Mouse (Mus musculus): ENCODE measurements around the gene Iqgap1. TPM values are rescaled to one million over a fixed set of nuclear protein-coding genes. Genes with fewer than 3 reads are reported as not detected.

Gene Iqgap1
- polyA plus RNA-seq, 1 experiment from 2014 or later, result 20.2 TPM

- no peaks in the 10 kb centered on the region for H3K27me3 ChIP-seq
- no peaks in the 10 kb centered on the region for H3K4me1 ChIP-seq (replicated peaks)
- H3K4me3 ChIP-seq, result no peak overlapping the region
- ATAC-seq (ENCODE audit: low FRiP score, low read depth), result no peak
- H3K9ac ChIP-seq, result no peak overlapping the region
- WGBS, result 82% methylated on average over 11 of the region's 11 CpGs
- H3K9me3 ChIP-seq, result no peaks in the 10 kb centered on the region
- no peaks in the 10 kb centered on the region for H3K36me3 ChIP-seq
- no peak overlapping the region for H3K27ac ChIP-seq (replicated peaks)
- no peak overlapping the region for H3K4me2 ChIP-seq
These were observed 1.7 kb downstream of the Iqgap1 start for GRCm38 (mm10) chr7:80823875-80824682.

- H3K4me3 ChIP-seq, result no peak overlapping the region
- no peaks in the 10 kb centered on the region for H3K9me3 ChIP-seq
- H3K27me3 ChIP-seq, result no peaks in the 10 kb centered on the region
- H3K4me1 ChIP-seq (replicated peaks), result no peaks in the 10 kb centered on the region
- no peaks in the 10 kb centered on the region for H3K36me3 ChIP-seq
- H3K27ac ChIP-seq (replicated peaks), result no peak overlapping the region
- H3K4me2 ChIP-seq, result no peak overlapping the region
- 87% methylated on average over 4 of the region's 4 CpGs for WGBS
- H3K9ac ChIP-seq, result no peak overlapping the region
- no peak for ATAC-seq (ENCODE audit: low FRiP score, low read depth)
These were observed 2.5 kb downstream of the Iqgap1 start for GRCm38 (mm10) chr7:80823267-80823666.

DNA sequence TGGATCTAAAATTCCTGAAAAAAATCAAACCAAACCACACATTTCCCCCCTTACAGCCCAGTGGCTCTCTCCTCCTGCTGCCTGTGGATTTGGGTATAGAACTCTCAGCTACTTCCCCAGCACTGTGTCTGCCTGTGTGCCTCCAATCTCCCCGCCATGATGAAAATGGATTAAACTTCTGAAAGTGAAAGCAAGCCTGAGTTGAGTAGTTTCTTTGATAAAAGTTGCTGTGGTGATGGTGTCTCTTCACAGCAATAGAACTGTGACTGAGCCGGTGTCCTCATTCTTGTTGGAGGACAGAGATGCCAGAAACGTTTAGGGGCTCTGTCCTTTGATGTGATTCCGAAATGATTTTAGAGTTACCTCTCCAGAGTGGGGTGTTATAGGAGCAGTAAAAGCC lies 4.9 kb downstream of the Iqgap1 start:
- Histone ChIP-seq H3K9me3 (no peaks in the 10 kb centered on the region), H3K4me1 (replicated peaks) (no peaks in the 10 kb centered on the region), H3K4me2 (no peak overlapping the region), H3K4me3 (no peak overlapping the region), H3K27me3 (no peaks in the 10 kb centered on the region), H3K27ac (replicated peaks) (no peak overlapping the region), H3K36me3 (no peaks in the 10 kb centered on the region), H3K9ac (no peak overlapping the region)
- 83% methylated on average over 4 of the region's 4 CpGs for WGBS
- ATAC-seq (ENCODE audit: low FRiP score, low read depth), result no peak

- Histone ChIP-seq H3K27me3 (no peaks in the 10 kb centered on the region), H3K4me2 (no peak overlapping the region), H3K9ac (no peak overlapping the region), H3K4me3 (no peak overlapping the region), H3K4me1 (replicated peaks) (no peaks in the 10 kb centered on the region), H3K36me3 (no peaks in the 10 kb centered on the region), H3K9me3 (no peaks in the 10 kb centered on the region), H3K27ac (replicated peaks) (no peak overlapping the region)
- ATAC-seq (ENCODE audit: low FRiP score, low read depth), result no peak
- WGBS, result 75% methylated on average over 5 of the region's 5 CpGs
These were observed 9.1 kb downstream of the Iqgap1 start for GRCm38 (mm10) chr7:80816641-80817040.

- no peak overlapping the region for H3K4me3 ChIP-seq
- no peaks in the 10 kb centered on the region for H3K27me3 ChIP-seq
- no peak for ATAC-seq (ENCODE audit: low FRiP score, low read depth)
- 91% methylated on average over 4 of the region's 4 CpGs for WGBS
- H3K36me3 ChIP-seq, result no peaks in the 10 kb centered on the region
- H3K9ac ChIP-seq, result no peak overlapping the region
- H3K4me2 ChIP-seq, result no peak overlapping the region
- no peaks in the 10 kb centered on the region for H3K9me3 ChIP-seq
- H3K4me1 ChIP-seq (replicated peaks), result no peaks in the 10 kb centered on the region
- H3K27ac ChIP-seq (replicated peaks), result no peak overlapping the region
These were observed 12.4 kb downstream of the Iqgap1 start for GRCm38 (mm10) chr7:80813397-80813796.

DNA sequence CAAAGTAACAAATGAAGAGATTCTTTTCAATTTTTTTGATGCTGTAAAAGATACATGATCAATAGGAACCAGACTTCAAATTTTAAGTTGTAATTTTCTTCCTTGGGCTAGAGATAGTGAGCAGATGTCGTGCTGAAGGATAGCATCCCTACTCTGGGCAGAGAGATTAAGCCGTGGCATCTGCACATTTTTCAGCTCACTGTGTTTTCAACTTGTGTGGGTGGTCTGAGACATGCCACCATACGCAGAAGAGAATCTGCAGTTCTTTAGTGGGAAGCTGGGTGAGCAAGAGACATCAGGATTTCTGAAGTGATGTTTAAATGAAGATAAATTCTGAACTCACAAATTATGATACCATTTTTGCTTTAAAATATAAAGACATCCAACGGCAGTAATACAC lies 19.4 kb downstream of the Iqgap1 start:
- H3K4me2 ChIP-seq, result no peak overlapping the region
- peaks cover 12% of the 10 kb centered on the region for H3K4me1 ChIP-seq (replicated peaks)
- no peak overlapping the region for H3K9ac ChIP-seq
- no peaks in the 10 kb centered on the region for H3K27me3 ChIP-seq
- no peak overlapping the region for H3K27ac ChIP-seq (replicated peaks)
- ATAC-seq (ENCODE audit: low FRiP score, low read depth), result no peak
- H3K9me3 ChIP-seq, result no peaks in the 10 kb centered on the region
- no peaks in the 10 kb centered on the region for H3K36me3 ChIP-seq
- 81% methylated on average over 4 of the region's 4 CpGs for WGBS
- H3K4me3 ChIP-seq, result no peak overlapping the region

- no peaks in the 10 kb centered on the region for H3K9me3 ChIP-seq
- peak; percentile 98 for ATAC-seq (ENCODE audit: low FRiP score, low read depth)
- peak overlapping the region; percentile 82 for H3K4me2 ChIP-seq
- H3K36me3 ChIP-seq, result peaks cover 12% of the 10 kb centered on the region
- H3K4me1 ChIP-seq (replicated peaks), result peaks cover 12% of the 10 kb centered on the region
- H3K9ac ChIP-seq, result peak overlapping the region; percentile 93
- H3K27me3 ChIP-seq, result no peaks in the 10 kb centered on the region
- peak overlapping the region; percentile 95 for H3K4me3 ChIP-seq
- peak overlapping the region; percentile 82 for H3K27ac ChIP-seq (replicated peaks)
- WGBS, result 2% methylated on average over 47 of the region's 47 CpGs
These were observed 22.5 kb downstream of the Iqgap1 start for GRCm38 (mm10) chr7:80803173-80803872.

- Histone ChIP-seq H3K27ac (replicated peaks) (peak overlapping the region; percentile 82), H3K4me2 (peak overlapping the region; percentile 82), H3K9me3 (no peaks in the 10 kb centered on the region), H3K4me1 (replicated peaks) (peaks cover 12% of the 10 kb centered on the region), H3K36me3 (peaks cover 18% of the 10 kb centered on the region), H3K4me3 (peak overlapping the region; percentile 95), H3K27me3 (no peaks in the 10 kb centered on the region), H3K9ac (peak overlapping the region; percentile 93)
- ATAC-seq (ENCODE audit: low FRiP score, low read depth), result no peak; the same call in 1 of the 2 replicates
- 1% methylated on average over 37 of the region's 37 CpGs for WGBS
These were observed 23.2 kb downstream of the Iqgap1 start for GRCm38 (mm10) chr7:80802412-80803160.

DNA sequence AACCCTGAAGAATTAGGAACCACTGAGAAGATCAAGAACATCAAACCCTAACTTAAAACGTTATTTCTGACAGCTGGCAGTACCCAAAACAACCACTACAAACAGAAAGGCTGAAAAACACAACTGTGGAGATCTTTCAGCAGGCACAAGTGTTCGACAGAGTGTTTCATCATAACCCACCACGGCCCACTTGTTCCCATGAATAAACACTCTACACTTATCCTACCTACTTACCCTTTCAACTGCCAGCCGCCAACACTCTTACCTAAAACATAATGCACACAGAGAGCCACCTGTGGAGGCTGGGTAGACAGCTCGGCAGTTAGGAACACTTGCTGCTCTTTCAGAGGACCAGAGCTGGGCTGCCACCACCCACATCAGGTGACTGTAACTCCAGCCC lies 26.5 kb downstream of the Iqgap1 start:
- 90% methylated on average over 5 of the region's 5 CpGs for WGBS
- H3K27me3 ChIP-seq, result no peaks in the 10 kb centered on the region
- H3K4me1 ChIP-seq (replicated peaks), result peaks cover 12% of the 10 kb centered on the region
- peaks cover 39% of the 10 kb centered on the region for H3K36me3 ChIP-seq
- H3K4me3 ChIP-seq, result no peak overlapping the region
- H3K27ac ChIP-seq (replicated peaks), result no peak overlapping the region
- H3K9ac ChIP-seq, result no peak overlapping the region
- no peak for ATAC-seq (ENCODE audit: low FRiP score, low read depth)
- no peak overlapping the region for H3K4me2 ChIP-seq
- H3K9me3 ChIP-seq, result no peaks in the 10 kb centered on the region

- no peaks in the 10 kb centered on the region for H3K9me3 ChIP-seq
- no peak overlapping the region for H3K4me2 ChIP-seq
- WGBS, result 89% methylated on average over 15 of the region's 15 CpGs
- H3K27me3 ChIP-seq, result no peaks in the 10 kb centered on the region
- peaks cover 6% of the 10 kb centered on the region for H3K4me1 ChIP-seq (replicated peaks)
- no peak overlapping the region for H3K4me3 ChIP-seq
- no peak for ATAC-seq (ENCODE audit: low FRiP score, low read depth)
- H3K9ac ChIP-seq, result no peak overlapping the region
- H3K36me3 ChIP-seq, result peaks cover 39% of the 10 kb centered on the region
- no peak overlapping the region for H3K27ac ChIP-seq (replicated peaks)
These were observed 28.8 kb downstream of the Iqgap1 start for GRCm38 (mm10) chr7:80796805-80797567.

GRCm38 (mm10) chr7:80796258-80796657 lies 29.5 kb downstream of the Iqgap1 start:
- Histone ChIP-seq H3K4me2 (no peak overlapping the region), H3K4me3 (no peak overlapping the region), H3K9me3 (no peaks in the 10 kb centered on the region), H3K9ac (no peak overlapping the region), H3K4me1 (replicated peaks) (no peaks in the 10 kb centered on the region), H3K27ac (replicated peaks) (no peak overlapping the region), H3K36me3 (peaks cover 39% of the 10 kb centered on the region), H3K27me3 (no peaks in the 10 kb centered on the region)
- no peak for ATAC-seq (ENCODE audit: low FRiP score, low read depth)
- 96% methylated on average over 6 of the region's 6 CpGs for WGBS

All from hindbrain, embryonic 15.5 days (tissue).